Mouse (Mus musculus) spleen, postnatal 14 days (tissue): Measurements from ENCODE around the gene Spg7.
"Not testable (repeated sequence)": the region's sequence is repeated elsewhere in the genome, so short reads cannot be mapped to it uniquely, and the experiment has no call there.

Source experiments
- DNase-seq, 2 experiments: peaks; one replicate each; pipeline ENCODE4 v3.0.0; 2021 to 2022; ENCODE audit warnings: low spot score in 2 of 2

The Spg7 gene

GRCm38 (mm10) chr8:123097786-123098584 lies 35.2 kb downstream of the Spg7 start:
- DNase-seq: no peak

- no peak for DNase-seq
Observed at GRCm38 (mm10) chr8:123100288-123100687, 37.5 kb downstream of the Spg7 start.

- no peak for DNase-seq
Observed at GRCm38 (mm10) chr8:123101244-123101643, 38.5 kb downstream of the Spg7 start.

GRCm38 (mm10) chr8:123101735-123102685 lies 39.3 kb downstream of the Spg7 start, which contains the start of gene Rpl13:
Gene Rpl13 (plus strand): TSS chr8:123102350.
- DNase-seq: peak; percentile 91 to 96

GRCm38 (mm10) chr8:123102855-123103254 lies 40.1 kb downstream of the Spg7 start:
- not testable (repeated sequence) for DNase-seq

GRCm38 (mm10) chr8:123103285-123103684 lies 40.5 kb downstream of the Spg7 start:
- no peak for DNase-seq

GRCm38 (mm10) chr8:123104046-123104767 lies 41.5 kb downstream of the Spg7 start:
- no peak for DNase-seq

- no peak for DNase-seq
Observed at GRCm38 (mm10) chr8:123105553-123106326, 43.0 kb downstream of the Spg7 start.

GRCm38 (mm10) chr8:123106531-123106930 lies 43.8 kb downstream of the Spg7 start:
- no peak for DNase-seq

GRCm38 (mm10) chr8:123108010-123108409 lies 45.3 kb downstream of the Spg7 start:
- DNase-seq: no peak

GRCm38 (mm10) chr8:123108953-123109352 lies 46.2 kb downstream of the Spg7 start:
- DNase-seq: no peak

GRCm38 (mm10) chr8:123110649-123111048 lies 47.9 kb downstream of the Spg7 start:
- DNase-seq: peak in 1 of 2 experiments; percentile 31

GRCm38 (mm10) chr8:123112892-123113291 lies 50.1 kb downstream of the Spg7 start:
- no peak for DNase-seq

GRCm38 (mm10) chr8:123113908-123114469 lies 51.2 kb downstream of the Spg7 start:
- no peak for DNase-seq

GRCm38 (mm10) chr8:123114644-123115043 lies 51.9 kb downstream of the Spg7 start:
- no peak for DNase-seq

- no peak for DNase-seq
Observed at GRCm38 (mm10) chr8:123117127-123117731, 54.5 kb downstream of the Spg7 start, which contains the start of gene Cpne7. Gene Cpne7 (plus strand): TSS chr8:123117374.

GRCm38 (mm10) chr8:123117744-123118143 lies 55.0 kb downstream of the Spg7 start:
- DNase-seq: no peak

- DNase-seq: no peak
Observed at GRCm38 (mm10) chr8:123122059-123122458, 59.3 kb downstream of the Spg7 start.

GRCm38 (mm10) chr8:123122670-123123069 lies 59.9 kb downstream of the Spg7 start:
- no peak for DNase-seq

GRCm38 (mm10) chr8:123126193-123126816 lies 63.6 kb downstream of the Spg7 start:
- DNase-seq: peak; percentile 36 to 49
